Mouse (Mus musculus): ENCODE measurements around the gene Paqr5.

GRCm38 (mm10) chr9:61905576-61905975 lies 121.1 kb downstream of the Paqr5 start:
- TF ChIP-seq CTCF (IDR thresholded peaks at IDR 0.05; ENCODE audit: control insufficient read depth, insufficient read depth, low read length) = no peak
- TF ChIP-seq POLR2A (IDR thresholded peaks at IDR 0.05; ENCODE audit: borderline replicate concordance, control insufficient read depth, low read depth, low read length) = no peak
